Mouse (Mus musculus): ENCODE measurements around the gene Shmt2. TPM values are rescaled to one million over a fixed set of nuclear protein-coding genes. Genes with fewer than 3 reads are reported as not detected.

Shmt2 gene
- 54.3 and 56.2 TPM in 2 replicates for polyA plus RNA-seq (2015; fragmentation: Nextera tagmentation; extraction: Ambion mirVana)

- WGBS = under 1% methylated on average over 21 of the region's 21 CpGs
- Histone ChIP-seq H3K27me3 (peaks cover 60% of the 10 kb centered on the region), H3K36me3 (peaks cover 22% of the 10 kb centered on the region), H3K27ac (no peak within 1 kb of the TSS), H3K9me3 (no peaks in the 10 kb centered on the region), H3K9ac (replicated peaks) (peak within 1 kb of the TSS; percentile 68), H3K4me1 (replicated peaks) (peaks cover 55% of the 10 kb centered on the region), H3K4me3 (replicated peaks) (peak within 1 kb of the TSS; percentile 54), H3K4me2 (replicated peaks) (peak within 1 kb of the TSS; percentile 85)
- ATAC-seq = peak; percentile 65
Measured at GRCm38 (mm10) chr10:127522088-127522581, at the start of gene Shmt2. Gene Shmt2, minus strand, starts transcription at chr10:127522444.

GRCm38 (mm10) chr10:127570937-127571641 is 48.8 kb upstream of the Shmt2 start:
- no peaks in the 10 kb centered on the region for H3K27me3 ChIP-seq
- H3K4me2 ChIP-seq (replicated peaks) = no peak overlapping the region
- H3K4me1 ChIP-seq (replicated peaks) = no peaks in the 10 kb centered on the region
- no peak overlapping the region for H3K9ac ChIP-seq (replicated peaks)
- ATAC-seq = no peak
- no peak overlapping the region for H3K4me3 ChIP-seq (replicated peaks)
- 91% methylated on average over 17 of the region's 17 CpGs for WGBS
- no peak overlapping the region for H3K27ac ChIP-seq
- peaks cover 92% of the 10 kb centered on the region for H3K36me3 ChIP-seq
- H3K9me3 ChIP-seq = no peaks in the 10 kb centered on the region

- H3K27me3 ChIP-seq = no peaks in the 10 kb centered on the region
- H3K9ac ChIP-seq (replicated peaks) = no peak overlapping the region
- no peaks in the 10 kb centered on the region for H3K9me3 ChIP-seq
- no peak overlapping the region for H3K4me3 ChIP-seq (replicated peaks)
- H3K4me1 ChIP-seq (replicated peaks) = no peaks in the 10 kb centered on the region
- H3K27ac ChIP-seq = no peak overlapping the region
- no peak for ATAC-seq
- H3K36me3 ChIP-seq = peaks cover 90% of the 10 kb centered on the region
- WGBS = 84% methylated on average over 6 of the region's 6 CpGs
- no peak overlapping the region for H3K4me2 ChIP-seq (replicated peaks)
Measured at GRCm38 (mm10) chr10:127570384-127570783, 48.1 kb upstream of the Shmt2 start.

- 0 out of 2 replicates have a peak, but pooled peaks have one; percentile 37 for ATAC-seq
- no peak overlapping the region for H3K27ac ChIP-seq
- H3K4me3 ChIP-seq (replicated peaks) = no peak overlapping the region
- H3K27me3 ChIP-seq = no peaks in the 10 kb centered on the region
- peaks cover 88% of the 10 kb centered on the region for H3K36me3 ChIP-seq
- no peaks in the 10 kb centered on the region for H3K9me3 ChIP-seq
- 33% methylated on average over 3 of the region's 3 CpGs for WGBS
- no peak overlapping the region for H3K4me2 ChIP-seq (replicated peaks)
- no peak overlapping the region for H3K9ac ChIP-seq (replicated peaks)
- no peaks in the 10 kb centered on the region for H3K4me1 ChIP-seq (replicated peaks)
Measured at GRCm38 (mm10) chr10:127569450-127569849, 47.2 kb upstream of the Shmt2 start.

- H3K36me3 ChIP-seq = peaks cover 88% of the 10 kb centered on the region
- H3K4me2 ChIP-seq (replicated peaks) = no peak overlapping the region
- H3K9ac ChIP-seq (replicated peaks) = no peak overlapping the region
- 94% methylated on average over 28 of the region's 28 CpGs for WGBS
- H3K4me1 ChIP-seq (replicated peaks) = no peaks in the 10 kb centered on the region
- ATAC-seq = no peak
- H3K27me3 ChIP-seq = no peaks in the 10 kb centered on the region
- no peak overlapping the region for H3K4me3 ChIP-seq (replicated peaks)
- no peaks in the 10 kb centered on the region for H3K9me3 ChIP-seq
- no peak overlapping the region for H3K27ac ChIP-seq
Measured at GRCm38 (mm10) chr10:127566553-127567326, 44.5 kb upstream of the Shmt2 start.

- H3K27ac ChIP-seq = no peak overlapping the region
- WGBS = 61% methylated on average over 13 of the region's 13 CpGs
- H3K9me3 ChIP-seq = no peaks in the 10 kb centered on the region
- H3K27me3 ChIP-seq = no peaks in the 10 kb centered on the region
- H3K4me1 ChIP-seq (replicated peaks) = no peaks in the 10 kb centered on the region
- H3K9ac ChIP-seq (replicated peaks) = no peak overlapping the region
- H3K36me3 ChIP-seq = peaks cover 93% of the 10 kb centered on the region
- H3K4me2 ChIP-seq (replicated peaks) = no peak overlapping the region
- ATAC-seq = 0 out of 2 replicates have a peak, but pooled peaks have one; percentile 34
- H3K4me3 ChIP-seq (replicated peaks) = no peak overlapping the region
Measured at GRCm38 (mm10) chr10:127564301-127564700, 42.1 kb upstream of the Shmt2 start.

GRCm38 (mm10) chr10:127563840-127564239 is 41.6 kb upstream of the Shmt2 start:
- no peaks in the 10 kb centered on the region for H3K27me3 ChIP-seq
- peaks cover 93% of the 10 kb centered on the region for H3K36me3 ChIP-seq
- no peaks in the 10 kb centered on the region for H3K9me3 ChIP-seq
- no peak overlapping the region for H3K4me2 ChIP-seq (replicated peaks)
- H3K27ac ChIP-seq = no peak overlapping the region
- H3K4me3 ChIP-seq (replicated peaks) = no peak overlapping the region
- no peak for ATAC-seq
- no peaks in the 10 kb centered on the region for H3K4me1 ChIP-seq (replicated peaks)
- WGBS = 87% methylated on average over 8 of the region's 8 CpGs
- no peak overlapping the region for H3K9ac ChIP-seq (replicated peaks)

GRCm38 (mm10) chr10:127561145-127561544 is 38.9 kb upstream of the Shmt2 start:
- H3K4me2 ChIP-seq (replicated peaks) = no peak overlapping the region
- H3K27me3 ChIP-seq = no peaks in the 10 kb centered on the region
- H3K4me3 ChIP-seq (replicated peaks) = no peak overlapping the region
- no peak overlapping the region for H3K9ac ChIP-seq (replicated peaks)
- ATAC-seq = no peak
- H3K9me3 ChIP-seq = no peaks in the 10 kb centered on the region
- no peaks in the 10 kb centered on the region for H3K4me1 ChIP-seq (replicated peaks)
- no peak overlapping the region for H3K27ac ChIP-seq
- H3K36me3 ChIP-seq = peaks cover 96% of the 10 kb centered on the region

- no peak overlapping the region for H3K9ac ChIP-seq (replicated peaks)
- no peaks in the 10 kb centered on the region for H3K4me1 ChIP-seq (replicated peaks)
- no peaks in the 10 kb centered on the region for H3K27me3 ChIP-seq
- ATAC-seq = no peak
- no peak overlapping the region for H3K4me3 ChIP-seq (replicated peaks)
- no peak overlapping the region for H3K4me2 ChIP-seq (replicated peaks)
- peaks cover 100% of the 10 kb centered on the region for H3K36me3 ChIP-seq
- 90% methylated on average over 13 of the region's 13 CpGs for WGBS
- no peak overlapping the region for H3K27ac ChIP-seq
- no peaks in the 10 kb centered on the region for H3K9me3 ChIP-seq
Measured at GRCm38 (mm10) chr10:127557397-127557796, 35.2 kb upstream of the Shmt2 start.

- WGBS = 63% methylated on average over 18 of the region's 18 CpGs
- no peak overlapping the region for H3K4me2 ChIP-seq (replicated peaks)
- no peaks in the 10 kb centered on the region for H3K4me1 ChIP-seq (replicated peaks)
- ATAC-seq = peak; percentile 24; the same call in 1 of the 2 replicates
- H3K36me3 ChIP-seq = peaks cover 100% of the 10 kb centered on the region
- H3K9ac ChIP-seq (replicated peaks) = no peak overlapping the region
- H3K4me3 ChIP-seq (replicated peaks) = no peak overlapping the region
- H3K27me3 ChIP-seq = no peaks in the 10 kb centered on the region
- no peaks in the 10 kb centered on the region for H3K9me3 ChIP-seq
- H3K27ac ChIP-seq = no peak overlapping the region
Measured at GRCm38 (mm10) chr10:127555703-127556102, 33.5 kb upstream of the Shmt2 start.

GRCm38 (mm10) chr10:127549892-127550291 is 27.6 kb upstream of the Shmt2 start:
- no peak overlapping the region for H3K4me3 ChIP-seq (replicated peaks)
- no peaks in the 10 kb centered on the region for H3K27me3 ChIP-seq
- H3K4me1 ChIP-seq (replicated peaks) = no peaks in the 10 kb centered on the region
- no peak for ATAC-seq
- peaks cover 100% of the 10 kb centered on the region for H3K36me3 ChIP-seq
- no peaks in the 10 kb centered on the region for H3K9me3 ChIP-seq
- no peak overlapping the region for H3K4me2 ChIP-seq (replicated peaks)
- WGBS = 90% methylated on average over 17 of the region's 17 CpGs
- H3K9ac ChIP-seq (replicated peaks) = no peak overlapping the region
- no peak overlapping the region for H3K27ac ChIP-seq

GRCm38 (mm10) chr10:127548236-127548635 is 26.0 kb upstream of the Shmt2 start:
- H3K9me3 ChIP-seq = no peaks in the 10 kb centered on the region
- H3K4me3 ChIP-seq (replicated peaks) = no peak overlapping the region
- no peak overlapping the region for H3K4me2 ChIP-seq (replicated peaks)
- no peaks in the 10 kb centered on the region for H3K27me3 ChIP-seq
- WGBS = 95% methylated on average over 15 of the region's 15 CpGs
- no peaks in the 10 kb centered on the region for H3K4me1 ChIP-seq (replicated peaks)
- H3K27ac ChIP-seq = no peak overlapping the region
- no peak for ATAC-seq
- peaks cover 99% of the 10 kb centered on the region for H3K36me3 ChIP-seq
- no peak overlapping the region for H3K9ac ChIP-seq (replicated peaks)
